Mouse (Mus musculus): ENCODE measurements around the gene Cdkl3. TPM values are rescaled to one million over a fixed set of nuclear protein-coding genes. Genes with fewer than 3 reads are reported as not detected.

The Cdkl3 gene
- 9.2 TPM for polyA plus RNA-seq (2014; fragmentation: Illumina TruSeq; extraction: RNeasy Lipid Tissue Mini Kit (QIAGEN cat#74804); ENCODE audit: low replicate concordance)

DNA sequence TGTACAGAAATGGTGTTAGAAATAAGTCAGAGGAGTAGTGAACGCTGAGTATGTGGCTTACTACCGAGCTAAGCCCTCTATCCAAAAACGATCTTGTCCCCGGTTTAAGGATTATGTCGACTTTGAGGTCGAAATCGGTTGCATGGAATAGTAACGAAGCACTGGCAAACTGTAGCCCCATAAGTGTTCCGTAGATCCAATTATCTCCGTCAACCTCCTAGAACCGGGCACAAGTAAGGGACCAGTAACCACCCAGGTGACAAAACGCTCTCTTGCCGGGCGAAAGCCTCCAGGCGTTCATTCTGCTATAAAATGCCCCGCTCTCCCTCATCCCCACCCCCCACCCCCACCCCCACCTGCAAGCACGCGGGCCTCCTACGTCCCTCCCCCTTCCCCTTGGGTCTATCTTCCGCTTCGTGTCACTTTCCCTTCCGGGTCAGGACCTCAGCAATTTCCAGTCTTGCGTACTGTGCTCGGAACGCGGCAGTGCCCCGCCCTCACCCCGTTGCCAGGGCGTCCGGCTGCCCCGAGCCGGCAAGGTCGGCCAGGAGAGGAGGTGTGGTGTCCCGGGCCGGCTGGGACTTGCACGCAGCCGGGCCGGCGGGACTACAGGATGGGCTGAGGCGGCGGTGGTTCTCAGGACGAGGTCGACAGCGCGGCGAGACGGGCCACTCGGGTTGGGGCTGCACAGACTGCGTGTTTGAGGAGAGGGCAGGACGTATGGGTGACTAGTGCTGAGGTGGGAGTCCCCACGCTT, at the start of gene Cdkl3:
TSS of gene Cdkl3 (plus strand) at position 450 of the 757 bp plus-strand sequence.

DNA sequence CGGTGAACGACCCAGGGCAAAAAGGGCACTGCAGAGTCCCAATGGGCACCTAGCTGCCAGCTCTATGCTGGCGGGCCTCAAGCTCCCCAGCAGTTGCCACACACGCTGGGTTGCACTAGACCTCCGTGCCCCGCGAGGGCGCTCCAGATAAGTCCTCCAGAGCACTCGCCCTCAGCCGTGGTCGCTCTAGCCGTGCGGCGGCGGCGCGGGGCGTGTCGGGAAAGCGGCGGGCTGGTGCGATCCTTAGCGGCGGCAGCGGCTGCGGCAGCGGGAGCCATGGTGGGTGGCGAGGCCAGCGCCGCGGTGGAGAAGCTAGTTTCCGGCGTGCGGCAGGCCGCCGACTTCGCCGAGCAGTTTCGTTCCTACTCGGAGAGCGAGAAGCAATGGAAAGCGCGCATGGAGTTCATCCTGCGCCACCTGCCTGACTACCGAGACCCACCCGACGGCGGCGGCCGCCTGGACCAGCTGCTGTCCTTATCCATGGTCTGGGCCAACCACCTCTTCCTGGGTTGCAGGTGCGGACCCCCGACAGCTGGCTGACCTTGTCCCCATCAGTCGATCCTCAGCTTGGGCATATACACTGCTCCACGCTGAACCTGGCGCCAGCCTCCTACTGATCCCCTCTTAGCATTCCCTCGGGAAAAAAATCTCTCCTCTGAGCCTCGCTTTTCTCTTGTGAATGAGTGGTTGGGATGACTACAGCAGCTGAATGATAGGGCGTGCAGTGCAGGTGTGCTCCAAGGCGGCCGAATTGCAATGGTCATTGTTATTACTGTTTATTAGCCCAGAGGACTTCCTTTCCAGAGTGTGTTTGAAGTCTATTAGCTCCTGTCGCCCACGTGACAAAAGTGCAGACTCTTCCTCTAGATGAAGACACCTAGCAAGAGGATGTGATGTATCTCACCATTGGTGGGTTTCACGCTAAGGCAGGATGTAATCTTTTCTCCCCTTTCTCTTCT, 36.3 kb upstream of the Cdkl3 start, which contains the start of gene Cdkn2aipnl:
TSS of gene Cdkn2aipnl (plus strand) at position 219 of the 959 bp plus-strand sequence.

DNA sequence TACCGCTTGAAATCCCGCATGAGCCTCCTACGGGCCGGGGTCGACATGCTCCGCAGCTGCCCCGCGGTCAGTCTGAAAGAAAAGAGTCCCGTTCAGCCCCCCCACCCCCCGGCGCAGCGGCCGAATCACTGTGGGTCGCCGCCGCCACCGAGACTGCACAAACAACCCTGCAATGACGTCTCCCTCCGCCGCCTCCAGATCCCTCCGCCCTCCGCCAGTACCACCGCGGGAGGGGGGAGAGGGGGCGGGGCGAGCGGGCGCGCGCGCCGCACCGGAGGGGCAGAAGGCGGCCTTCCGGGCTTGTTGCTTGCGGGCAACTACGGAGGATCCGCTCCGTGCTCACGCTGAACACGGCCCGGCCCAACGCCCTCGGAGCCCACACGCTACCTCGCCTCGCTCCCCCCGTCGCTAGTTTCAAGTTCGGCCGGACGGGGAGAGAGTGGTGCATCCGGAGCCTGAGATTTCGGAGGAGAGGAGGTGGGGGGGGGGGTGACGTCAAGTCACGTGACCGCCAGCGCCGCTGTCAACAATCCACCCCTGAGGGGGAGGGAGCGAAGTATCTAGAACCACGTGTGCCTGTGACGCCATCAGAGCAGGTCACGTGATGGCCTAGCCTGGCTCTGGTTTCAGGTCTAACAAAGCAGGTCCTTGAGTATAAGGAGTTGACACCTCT, 3.6 kb upstream of the Cdkl3 start, which contains the start of gene Ube2b:
TSS of gene Ube2b (minus strand) at position 473 of the 673 bp plus-strand sequence.

DNA sequence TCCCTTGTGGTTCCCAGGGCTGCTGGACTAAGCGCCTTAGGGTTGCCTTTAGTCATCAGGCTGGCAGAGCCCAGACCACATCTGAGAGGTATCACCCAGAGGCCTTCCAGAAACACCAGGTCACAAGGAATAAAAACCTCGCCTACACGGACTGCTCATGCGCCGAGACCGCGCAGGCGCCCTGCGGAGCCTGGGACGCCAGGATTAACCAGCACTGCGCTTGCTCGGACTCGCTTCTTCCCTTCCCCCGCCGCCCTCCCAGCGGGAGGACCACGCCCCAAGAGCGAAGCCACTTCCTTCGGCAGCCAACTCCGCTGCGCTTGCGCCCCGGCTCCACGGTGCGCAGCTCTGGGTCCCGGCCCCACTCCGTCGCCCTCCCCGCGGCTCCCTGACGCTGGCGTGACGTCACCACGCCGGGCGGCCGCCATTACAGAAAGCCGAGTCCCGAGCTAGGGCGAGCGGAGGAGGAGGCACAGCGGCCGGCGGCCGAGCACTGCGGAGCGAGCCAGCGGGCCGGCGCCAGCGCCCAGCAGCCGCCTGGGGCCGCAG, 94.5 kb downstream of the Cdkl3 start, which contains the start of gene Ppp2ca:
TSS of gene Ppp2ca (plus strand) at position 284 of the 549 bp plus-strand sequence.

Other genes starting within 250 kb of the Cdkl3 start
- gene Sec24a, start 240.6 kb upstream of the Cdkl3 start, polyA plus RNA-seq (2014; fragmentation: Illumina TruSeq; extraction: RNeasy Lipid Tissue Mini Kit (QIAGEN cat#74804); ENCODE audit: low replicate concordance) = 142 TPM
- gene Sar1b, start 240.5 kb upstream of the Cdkl3 start, polyA plus RNA-seq (2014; fragmentation: Illumina TruSeq; extraction: RNeasy Lipid Tissue Mini Kit (QIAGEN cat#74804); ENCODE audit: low replicate concordance) = 947 TPM
- gene Jade2, start 146.6 kb upstream of the Cdkl3 start, polyA plus RNA-seq (2014; fragmentation: Illumina TruSeq; extraction: RNeasy Lipid Tissue Mini Kit (QIAGEN cat#74804); ENCODE audit: low replicate concordance) = 1.9 TPM
- gene Cdkn2aipnl, start 36.6 kb upstream of the Cdkl3 start, polyA plus RNA-seq (2014; fragmentation: Illumina TruSeq; extraction: RNeasy Lipid Tissue Mini Kit (QIAGEN cat#74804); ENCODE audit: low replicate concordance) = 23.9 TPM
- 335 TPM for gene Ube2b, start 3.5 kb upstream of the Cdkl3 start, polyA plus RNA-seq (2014; fragmentation: Illumina TruSeq; extraction: RNeasy Lipid Tissue Mini Kit (QIAGEN cat#74804); ENCODE audit: low replicate concordance)
- 137 TPM for gene Ppp2ca, start 94.5 kb downstream of the Cdkl3 start, polyA plus RNA-seq (2014; fragmentation: Illumina TruSeq; extraction: RNeasy Lipid Tissue Mini Kit (QIAGEN cat#74804); ENCODE audit: low replicate concordance)
- gene Olfr1373, start 141.3 kb downstream of the Cdkl3 start, polyA plus RNA-seq (2014; fragmentation: Illumina TruSeq; extraction: RNeasy Lipid Tissue Mini Kit (QIAGEN cat#74804); ENCODE audit: low replicate concordance) = not detected
- gene Olfr1371, start 209.8 kb downstream of the Cdkl3 start, polyA plus RNA-seq (2014; fragmentation: Illumina TruSeq; extraction: RNeasy Lipid Tissue Mini Kit (QIAGEN cat#74804); ENCODE audit: low replicate concordance) = not detected
- gene Skp1a, start 227.8 kb downstream of the Cdkl3 start, polyA plus RNA-seq (2014; fragmentation: Illumina TruSeq; extraction: RNeasy Lipid Tissue Mini Kit (QIAGEN cat#74804); ENCODE audit: low replicate concordance) = 744 TPM